Mouse (Mus musculus) intestine, embryonic 14.5 days (tissue): ENCODE data around the gene Gm44511. TPM values are rescaled to one million over a fixed set of nuclear protein-coding genes. Genes with fewer than 3 reads are reported as not detected.
"Not testable (repeated sequence)": the region's sequence is repeated elsewhere in the genome, so short reads cannot be mapped to it uniquely, and the experiment has no call there.

ENCODE experiments used
- ATAC-seq: fragments of 200-750 bp; cut with Nextera tagmentation; replicated peaks from 2 replicates; pipeline ENCODE4 v1.8.0; 2017; ENCODE audit warnings: low read depth, moderate number of reproducible peaks, moderate TSS enrichment, moderate library complexity; ENCODE audit not compliant: low FRiP score, low TSS enrichment
- DNase-seq: peaks from one replicate; pipeline ENCODE4 v3.0.0-alpha.2; 2018; ENCODE audit warnings: low spot score
- H3K27ac ChIP-seq: fragments of 300-500 bp; sonication (generic); 2 replicates; pipeline ENCODE4 v1.5.1; 2014; ENCODE audit warnings: low read depth, mild to moderate bottlenecking, control low read depth
- H3K27me3 ChIP-seq: fragments of 300-500 bp; sonication (generic); replicated peaks from 2 replicates; pipeline ENCODE4 v1.6.1; 2014; ENCODE audit warnings: low read length, control low read depth; ENCODE audit not compliant: control insufficient read depth, insufficient read depth
- H3K36me3 ChIP-seq: fragments of 300-500 bp; sonication (generic); 2 replicates; pipeline ENCODE4 v1.6.1; 2014; ENCODE audit warnings: low read length, control low read depth; ENCODE audit not compliant: control insufficient read depth, insufficient read depth
- H3K4me1 ChIP-seq: fragments of 300-500 bp; sonication (generic); replicated peaks from 2 replicates; pipeline ENCODE4 v1.6.1; 2014; ENCODE audit warnings: low read length, control low read depth, mixed read lengths; ENCODE audit not compliant: control insufficient read depth, insufficient read depth
- H3K4me2 ChIP-seq: fragments of 300-500 bp; sonication (generic); 2 replicates; pipeline ENCODE4 v1.6.1; 2014; ENCODE audit warnings: low read length
- H3K4me3 ChIP-seq: fragments of 300-500 bp; sonication (generic); 2 replicates; pipeline ENCODE4 v1.5.1; 2014; ENCODE audit warnings: low read depth, low read length, control low read depth, mixed read lengths
- H3K9ac ChIP-seq: fragments of 300-500 bp; sonication (generic); 2 replicates; pipeline ENCODE4 v1.6.1; 2014; ENCODE audit warnings: mild to moderate bottlenecking, low read length
- H3K9me3 ChIP-seq: fragments of 300-500 bp; sonication (generic); 2 replicates; pipeline ENCODE4 v1.6.1; 2016; ENCODE audit warnings: low read length, control low read depth; ENCODE audit not compliant: control insufficient read depth
- WGBS: fragments of 180-500 bp; shearing (Covaris S2); extraction: QIAGEN DNeasy Blood & Tissue Kit; methylation state at CpG from one replicate; pipeline ENCODE4 v1.1.7; 2014; 5-methylcytosine and 5-hydroxymethylcytosine counted together
- polyA plus RNA-seq: library from polyadenylated mRNA; unstranded; fragments of >200 nt; fragmentation: Nextera tagmentation; extraction: Ambion mirVana; gene quantifications from 2 replicates; pipeline ENCODE4 v1.2.1, GENCODE M21; 2014

Gene Gm44511
- polyA plus RNA-seq, 1 experiment from 2014 or later = 0.62 TPM

- peak; percentile 24 for ATAC-seq
- H3K9me3 ChIP-seq = no peaks in the 10 kb centered on the region
- peak overlapping the region; percentile 86 for H3K4me3 ChIP-seq
- H3K4me1 ChIP-seq = peaks cover 12% of the 10 kb centered on the region
- peak overlapping the region; percentile 76 for H3K9ac ChIP-seq
- peak; percentile 84 for DNase-seq
- no peaks in the 10 kb centered on the region for H3K36me3 ChIP-seq
- WGBS = under 1% methylated on average over 22 of the region's 22 CpGs
- H3K4me2 ChIP-seq = peak overlapping the region; percentile 72
- no peaks in the 10 kb centered on the region for H3K27me3 ChIP-seq
- peak overlapping the region; percentile 94 for H3K27ac ChIP-seq
Measured at GRCm38 (mm10) chr6:128843479-128843992, 17.4 kb upstream of the Gm44511 start.

- Histone ChIP-seq H3K4me3 (peak overlapping the region; percentile 86), H3K4me1 (peaks cover 12% of the 10 kb centered on the region), H3K27me3 (no peaks in the 10 kb centered on the region), H3K9ac (peak overlapping the region; percentile 83), H3K4me2 (peak overlapping the region; percentile 72), H3K27ac (peak overlapping the region; percentile 94), H3K9me3 (no peaks in the 10 kb centered on the region), H3K36me3 (no peaks in the 10 kb centered on the region)
- DNase-seq (peak; percentile 99), ATAC-seq (peak; percentile 79)
- under 1% methylated on average over 44 of the region's 44 CpGs for WGBS
Measured at GRCm38 (mm10) chr6:128842945-128843478, 16.9 kb upstream of the Gm44511 start.

- Histone ChIP-seq H3K9ac (peak overlapping the region; percentile 83), H3K4me2 (peak overlapping the region; percentile 72), H3K4me1 (peaks cover 12% of the 10 kb centered on the region), H3K27me3 (no peaks in the 10 kb centered on the region), H3K27ac (peak overlapping the region; percentile 94), H3K9me3 (no peaks in the 10 kb centered on the region), H3K36me3 (no peaks in the 10 kb centered on the region), H3K4me3 (peak overlapping the region; percentile 86)
- WGBS = under 1% methylated on average over 20 of the region's 20 CpGs
- DNase-seq (no peak), ATAC-seq (no peak)
Measured at GRCm38 (mm10) chr6:128842356-128842944, 16.3 kb upstream of the Gm44511 start.

GRCm38 (mm10) chr6:128841327-128842089, 15.4 kb upstream of the Gm44511 start:
- Histone ChIP-seq H3K9ac (peak overlapping the region; percentile 83), H3K4me3 (peak overlapping the region; percentile 86), H3K27me3 (no peaks in the 10 kb centered on the region), H3K4me2 (peak overlapping the region; percentile 72), H3K36me3 (no peaks in the 10 kb centered on the region), H3K4me1 (peaks cover 12% of the 10 kb centered on the region), H3K27ac (0 out of 2 replicates have a peak overlapping the region, but pooled peaks have one; percentile 94), H3K9me3 (no peaks in the 10 kb centered on the region)
- ATAC-seq (no peak), DNase-seq (no peak)
- 47% methylated on average over 4 of the region's 4 CpGs for WGBS

GRCm38 (mm10) chr6:128840669-128841068, 14.6 kb upstream of the Gm44511 start:
- not testable (repeated sequence) for H3K4me2 ChIP-seq, DNase-seq, H3K9ac ChIP-seq, H3K36me3 ChIP-seq, ATAC-seq, H3K4me3 ChIP-seq, H3K27me3 ChIP-seq, H3K27ac ChIP-seq, H3K9me3 ChIP-seq
- H3K4me1 ChIP-seq = peaks cover 12% of the 10 kb centered on the region
- 84% methylated on average over 3 of the region's 3 CpGs for WGBS

- no peak for ATAC-seq
- DNase-seq = no peak
- Histone ChIP-seq H3K27me3 (no peaks in the 10 kb centered on the region), H3K9me3 (no peaks in the 10 kb centered on the region), H3K36me3 (no peaks in the 10 kb centered on the region), H3K9ac (no peak overlapping the region), H3K27ac (peak overlapping the region; percentile 96; the same call in 1 of the 2 replicates), H3K4me2 (peak overlapping the region; percentile 66), H3K4me3 (peak overlapping the region; percentile 75; the same call in 1 of the 2 replicates), H3K4me1 (peaks cover 12% of the 10 kb centered on the region)
- WGBS = 68% methylated on average over 7 of the region's 7 CpGs
Measured at GRCm38 (mm10) chr6:128839921-128840320, 13.8 kb upstream of the Gm44511 start.

- peak overlapping the region; percentile 84 for H3K9ac ChIP-seq
- WGBS = under 1% methylated on average over 17 of the region's 17 CpGs
Measured at GRCm38 (mm10) chr6:128839266-128839771, 13.2 kb upstream of the Gm44511 start.

More at GRCm38 (mm10) chr6:128839266-128839771, 13.2 kb upstream of the Gm44511 start:
- Histone ChIP-seq H3K9me3 (no peaks in the 10 kb centered on the region), H3K27ac (peak overlapping the region; percentile 96), H3K27me3 (no peaks in the 10 kb centered on the region), H3K4me3 (peak overlapping the region; percentile 75), H3K4me1 (peaks cover 12% of the 10 kb centered on the region), H3K36me3 (no peaks in the 10 kb centered on the region), H3K4me2 (peak overlapping the region; percentile 66)
- DNase-seq (peak; percentile 93), ATAC-seq (peak; percentile 25)
